Mouse (Mus musculus): ENCODE results near the gene Pin4.

- TF ChIP-seq E2F4 (IDR thresholded peaks at IDR 0.05; ENCODE audit: borderline replicate concordance, low read depth, low read length) (no peak), CTCF (IDR thresholded peaks at IDR 0.05 in 2 of 3, conservative IDR thresholded peaks at IDR 0.05 in 1 of 3; ENCODE audit: control insufficient read depth in 1 of 3, insufficient read depth in 1 of 3, low read depth in 2 of 3, low read length in 3 of 3, poor library complexity in 1 of 3, severe bottlenecking in 1 of 3) (no peak), ZMIZ1 (IDR thresholded peaks at IDR 0.05; ENCODE audit: low read depth, low read length) (no peak), USF1 (IDR thresholded peaks at IDR 0.05; ENCODE audit: low read depth, low read length) (no peak), CHD2 (IDR thresholded peaks at IDR 0.05; ENCODE audit: low read length) (no peak), HCFC1 (IDR thresholded peaks at IDR 0.05; ENCODE audit: low read depth, low read length) (no peak), POLR2A (IDR thresholded peaks at IDR 0.05; ENCODE audit: control insufficient read depth in 1 of 2, insufficient read depth in 1 of 2, low read depth in 1 of 2, low read length in 2 of 2, poor library complexity in 1 of 2) (no peak), MEF2A (IDR thresholded peaks at IDR 0.05; ENCODE audit: extremely low read depth, insufficient replicate concordance, low read depth, low read length, poor library complexity, severe bottlenecking) (no peak), TCF12 (IDR thresholded peaks at IDR 0.05; ENCODE audit: low read depth, low read length) (no peak), GATA1 (IDR thresholded peaks at IDR 0.05; ENCODE audit: low read depth, low read length) (no peak), UBTF (IDR thresholded peaks at IDR 0.05; ENCODE audit: borderline replicate concordance, insufficient read depth, low read depth, low read length) (no peak), MYC (IDR thresholded peaks at IDR 0.05; ENCODE audit: low read depth, low read length) (no peak)
Measured at GRCm38 (mm10) chrX:102157423-102157791, 38.2 kb downstream of the Pin4 start.

Measured in MEL (cell line).